Mouse (Mus musculus): Measurements from ENCODE around the gene Irgm1. TPM values are rescaled to one million over a fixed set of nuclear protein-coding genes. Genes with fewer than 3 reads are reported as not detected.

The Irgm1 gene
- 100 to 1,000 TPM; 184 to 211 TPM for polyA plus RNA-seq (2017; shearing (Covaris generic))

DNA sequence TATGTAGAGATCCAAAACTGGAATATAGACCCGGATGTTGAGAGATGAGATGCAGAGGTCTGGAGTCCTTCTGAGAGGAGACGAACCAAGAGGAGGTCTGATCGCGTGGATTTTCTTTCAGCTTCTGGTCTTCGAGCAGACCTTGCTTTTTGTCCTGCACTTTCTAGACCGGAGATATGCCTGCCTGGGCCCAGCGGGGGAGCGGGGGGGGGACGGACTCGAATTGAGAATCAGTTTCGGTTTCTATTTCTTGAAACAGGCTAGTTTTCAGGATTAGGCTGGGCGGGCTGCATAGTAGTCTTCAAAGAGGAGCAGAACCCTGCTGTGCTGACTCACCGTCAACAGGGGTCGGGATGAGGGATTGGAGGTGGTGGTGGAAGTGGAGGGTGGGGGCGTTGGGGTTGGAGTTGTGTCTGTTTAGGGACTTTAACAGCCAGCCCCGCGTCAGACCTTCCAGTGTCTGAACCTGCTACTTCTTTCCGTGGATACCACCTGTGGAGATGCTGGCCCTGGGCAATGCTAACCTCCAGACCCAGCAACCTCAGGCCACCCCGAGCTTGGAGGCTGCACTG lies at the start of gene Irgm1:
Gene Irgm1, minus strand, starts transcription at position 483 of the 572 bp plus-strand sequence.

DNA sequence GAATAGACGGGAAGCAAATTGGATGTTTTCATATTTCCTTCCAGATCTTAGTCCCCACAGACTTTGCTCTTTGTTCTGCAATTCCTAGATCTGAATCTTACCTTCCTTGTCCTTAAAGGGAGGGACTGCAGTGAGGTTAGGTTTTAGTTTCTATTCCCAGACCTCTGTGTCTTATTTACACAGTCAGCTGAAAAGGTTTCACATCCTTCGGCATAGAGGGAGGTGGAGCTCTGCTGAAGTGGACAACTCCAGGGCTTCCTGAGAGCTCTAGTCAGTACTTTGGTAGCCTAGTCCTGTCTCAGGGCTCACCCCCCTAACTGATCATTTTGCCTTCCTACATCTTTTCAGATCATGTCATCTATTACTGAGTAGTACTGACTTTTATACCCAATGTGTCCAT lies 30.5 kb upstream of the Irgm1 start, which contains the start of gene Gm5431:
Gene Gm5431, minus strand, starts transcription at position 194 of the 400 bp plus-strand sequence.

DNA sequence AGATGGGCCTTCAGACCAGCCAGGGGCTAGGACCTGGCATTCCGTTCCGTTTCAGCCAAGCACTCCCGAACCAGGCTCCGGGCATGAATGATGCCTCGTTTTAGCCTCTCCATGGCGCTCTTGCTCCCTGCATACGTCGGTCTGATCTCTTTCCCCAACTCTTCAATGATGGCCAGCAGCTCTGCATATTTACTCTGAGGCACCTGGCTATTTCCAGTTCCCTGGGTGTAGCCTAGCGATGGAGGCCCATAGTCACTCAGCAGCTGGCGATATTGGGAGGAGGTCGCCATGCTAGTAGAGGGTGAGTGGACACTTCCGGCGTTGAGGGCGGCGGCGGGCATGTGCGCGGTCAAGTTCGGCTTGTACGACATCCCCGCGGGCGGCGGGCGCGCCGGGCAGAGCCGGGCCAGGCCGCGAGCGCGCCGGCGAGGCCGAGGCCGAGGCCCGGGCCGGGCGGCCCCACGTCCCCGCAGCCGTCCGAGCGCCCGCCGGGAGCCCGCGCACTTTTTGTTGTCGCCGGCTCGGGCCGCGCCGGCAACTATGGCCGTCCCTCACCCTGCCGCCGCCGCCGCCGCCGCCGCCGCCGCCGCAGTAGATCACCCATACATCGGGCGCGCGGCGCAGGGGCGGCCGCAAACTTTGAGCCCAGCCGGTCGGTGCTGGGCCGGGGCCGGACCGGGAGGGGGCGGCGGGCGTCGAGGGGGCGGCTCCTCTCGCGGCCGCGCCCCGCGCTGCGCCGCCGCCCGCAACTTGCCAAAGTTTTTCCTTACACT lies 45.3 kb downstream of the Irgm1 start, which contains the start of the genes Trim7 and Gm12184:
Gene Trim7, plus strand, starts transcription at position 162 of the 773 bp plus-strand sequence.
Gene Gm12184, minus strand, starts transcription at position 677 of the 773 bp plus-strand sequence.

DNA sequence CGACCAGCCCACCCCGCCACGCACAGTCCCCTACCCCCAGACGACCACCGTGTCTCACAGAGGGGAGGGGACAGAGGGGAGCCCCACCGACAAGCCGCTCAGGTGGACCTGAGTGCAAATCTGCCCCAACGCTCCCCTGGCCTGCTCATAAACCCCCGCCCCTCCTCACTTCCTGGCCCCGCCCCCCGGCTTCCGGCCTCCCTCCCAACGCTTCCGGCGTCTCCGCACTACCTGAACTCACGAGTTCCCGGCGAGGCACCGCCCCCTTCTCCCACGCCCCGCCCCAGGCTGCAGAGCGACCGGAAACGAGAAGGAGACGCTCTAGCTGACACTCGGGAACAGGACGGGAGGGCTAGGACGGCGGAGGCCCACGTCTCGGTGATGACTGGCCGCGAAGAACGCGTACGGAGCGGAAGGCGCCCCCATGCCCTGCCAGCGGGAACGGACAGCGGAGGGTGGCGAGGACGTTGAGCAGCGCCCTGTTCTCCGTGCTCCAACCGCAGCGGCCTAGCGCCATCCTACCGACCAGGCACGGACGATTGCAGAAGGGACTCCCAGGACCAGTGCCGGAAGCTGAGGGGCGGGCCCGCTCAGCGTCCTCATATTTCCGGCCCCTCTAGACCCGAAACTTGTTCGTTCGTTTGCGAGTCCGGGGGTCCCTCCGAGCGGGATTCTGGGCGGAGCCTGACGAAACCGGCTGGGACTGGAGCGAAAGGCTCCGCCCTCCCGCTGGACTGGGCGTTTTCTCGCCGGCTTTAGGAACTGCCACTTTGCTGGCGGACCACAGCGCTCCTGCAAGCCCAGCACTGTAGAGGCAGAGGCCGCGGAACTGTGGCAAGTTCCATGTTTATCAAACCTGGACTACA lies 54.5 kb downstream of the Irgm1 start, which contains the start of gene Trim41:
Gene Trim41, minus strand, starts transcription at position 554 of the 866 bp plus-strand sequence.

Other genes starting within 250 kb of the Irgm1 start
- gene Rack1, start 71.4 kb downstream of the Irgm1 start, polyA plus RNA-seq (2017; shearing (Covaris generic)) = 100 to 1,000 TPM; 607 to 930 TPM
- 1 to 10 TPM; 1.6 to 1.9 TPM for gene Trim41, start 54.3 kb downstream of the Irgm1 start, polyA plus RNA-seq (2017; shearing (Covaris generic))
- under 1 TPM; 0.70 to 0.99 TPM for gene Trim7, start 45.5 kb downstream of the Irgm1 start, polyA plus RNA-seq (2017; shearing (Covaris generic))
- 1 to 10 TPM; 4.9 to 5.0 TPM for gene Gm12184, start 45.0 kb downstream of the Irgm1 start, polyA plus RNA-seq (2017; shearing (Covaris generic))
- 1 to 10 TPM; 1.3 to 1.4 TPM for gene Gm5431, start 30.5 kb upstream of the Irgm1 start, polyA plus RNA-seq (2017; shearing (Covaris generic))
- gene Psme2b, start 74.5 kb upstream of the Irgm1 start, polyA plus RNA-seq (2017; shearing (Covaris generic)) = 100 to 1,000 TPM; 135 to 194 TPM
- 1 to 10 TPM; 1.3 to 1.4 TPM for gene Olfr56, start 107.2 kb upstream of the Irgm1 start, polyA plus RNA-seq (2017; shearing (Covaris generic))
- gene 9930111J21Rik1, start 107.7 kb upstream of the Irgm1 start, polyA plus RNA-seq (2017; shearing (Covaris generic)) = 100 to 1,000 TPM; 111 to 163 TPM
- 1 to 10 TPM; 4.8 to 6.1 TPM for gene Gm12185, start 120.5 kb upstream of the Irgm1 start, polyA plus RNA-seq (2017; shearing (Covaris generic))
- gene Tgtp1, start 122.5 kb upstream of the Irgm1 start, polyA plus RNA-seq (2017; shearing (Covaris generic)) = 100 to 1,000 TPM; 236 to 376 TPM
- gene 9930111J21Rik2, start 179.6 kb upstream of the Irgm1 start, polyA plus RNA-seq (2017; shearing (Covaris generic)) = 10 to 100 TPM; 60.5 to 94.4 TPM
- gene Tgtp2, start 192.5 kb upstream of the Irgm1 start, polyA plus RNA-seq (2017; shearing (Covaris generic)) = 100 to 1,000 TPM; 342 to 358 TPM
- gene Ifi47, start 204.9 kb upstream of the Irgm1 start, polyA plus RNA-seq (2017; shearing (Covaris generic)) = 100 to 1,000 TPM; 570 to 631 TPM
- under 1 TPM in 1 of 2 experiments, not detected in 1; 0.06 TPM for gene Olfr1396, start 243.2 kb upstream of the Irgm1 start, polyA plus RNA-seq (2017; shearing (Covaris generic))